Comparison of ENCODE assay signal across 8 mouse cellular contexts in genomic region chr15:19360650-19361049, GRCm38 (mm10).
A peak's percentile ranks its signal among the peaks of the same experiment; 100 is the strongest.
DNase-seq lines count a peak whose midpoint lies in the region; ATAC-seq and TF ChIP-seq lines count a peak whose summit lies in the region.

No protein-coding gene starts in this region.

- TF ChIP-seq CTCF in kidney, adult 2 months (conservative IDR thresholded peaks at IDR 0.05; ENCODE audit: insufficient read depth, insufficient read length, low read depth, low read length): no peak
- TF ChIP-seq CTCF in cortical plate, adult 2 months (IDR thresholded peaks at IDR 0.05; ENCODE audit: extremely low read depth, insufficient read depth, low read length): peak; percentile 62
- TF ChIP-seq CTCF in layer of hippocampus, adult 2 months (conservative IDR thresholded peaks at IDR 0.05): peak; percentile 72

- no peak for TF ChIP-seq POLR2A in kidney, adult 2 months (IDR thresholded peaks at IDR 0.05; ENCODE audit: low read depth, low read length)
- TF ChIP-seq POLR2A in cortical plate, adult 2 months (IDR thresholded peaks at IDR 0.05; ENCODE audit: extremely low read depth, insufficient read depth, low read length): no peak

- 27% methylated on average over 3 of the region's 3 CpGs for WGBS in kidney, adult 2 months

- ATAC-seq in activated CD4-positive, CD25-positive, alpha-beta regulatory T cell, adult 4 months: no peak

- DNase-seq in kidney, postnatal 4 days: peak; percentile 16
- no peak for DNase-seq in kidney, adult 2 months
- peak; percentile 26 to 44 for DNase-seq in layer of hippocampus, adult 2 months (ENCODE audit: low spot score in 2 of 2)
- peak; percentile 55 to 59 for DNase-seq in right cerebral cortex, adult 2 months (ENCODE audit: low spot score in 2 of 2)
- no peak for DNase-seq in liver
- no peak for DNase-seq in lung, adult 18-20 months

- no peak overlapping the region for H3K27ac ChIP-seq in kidney, adult 2 months (ENCODE audit: insufficient read depth, low read depth, low read length)
- no peak overlapping the region for H3K27ac ChIP-seq in cortical plate, adult 2 months (ENCODE audit: insufficient read depth, low read length)
- H3K27ac ChIP-seq in layer of hippocampus, adult 2 months: no peak overlapping the region

- no peaks in the 10 kb centered on the region for H3K4me1 ChIP-seq in kidney, adult 2 months (ENCODE audit: control insufficient read depth, insufficient read depth, low read length)
- H3K4me1 ChIP-seq in cortical plate, adult 2 months (ENCODE audit: control insufficient read depth, insufficient read depth, low read length): no peaks in the 10 kb centered on the region

- no peaks in the 10 kb centered on the region for H3K27me3 ChIP-seq in kidney, adult 2 months (replicated peaks; ENCODE audit: control insufficient read depth, insufficient read depth, low read length)

- H3K4me3 ChIP-seq in kidney, adult 2 months (ENCODE audit: insufficient read depth, low read depth, low read length): no peak overlapping the region
- H3K4me3 ChIP-seq in cortical plate, adult 2 months (ENCODE audit: insufficient read depth, low read length): no peak overlapping the region
- no peak overlapping the region for H3K4me3 ChIP-seq in layer of hippocampus, adult 2 months

- H3K36me3 ChIP-seq in kidney, adult 2 months (ENCODE audit: control insufficient read depth, insufficient read depth, low read length): no peaks in the 10 kb centered on the region

Comparison
In these comparisons a context has a peak if more than half of its experiments do, and no peak if none do; other contexts are left out.
1. DNase-seq: peak in kidney, postnatal 4 days (2 of 2), layer of hippocampus, adult 2 months (2 of 2) and right cerebral cortex, adult 2 months (2 of 2); none in kidney, adult 2 months (single experiment), liver (single experiment) and lung, adult 18-20 months (0 of 2).